Mouse (Mus musculus) midbrain, embryonic 15.5 days (tissue): Measurements from ENCODE around the gene Hs2st1. TPM values are rescaled to one million over a fixed set of nuclear protein-coding genes. Genes with fewer than 3 reads are reported as not detected.

Experiments used
- ATAC-seq: fragments of 200-750 bp; cut with Nextera tagmentation; replicated peaks from 2 replicates; pipeline ENCODE4 v1.8.0; 2017; ENCODE audit warnings: moderate TSS enrichment
- H3K27ac ChIP-seq: fragments of 300-500 bp; sonication (generic); 2 replicates; pipeline ENCODE4 v1.5.1; 2015; ENCODE audit warnings: mild to moderate bottlenecking, inconsistent platforms
- H3K27me3 ChIP-seq: fragments of 300-500 bp; sonication (generic); replicated peaks from 2 replicates; pipeline ENCODE4 v1.6.1; 2015; ENCODE audit warnings: inconsistent platforms
- H3K36me3 ChIP-seq: fragments of 300-500 bp; sonication (generic); replicated peaks from 2 replicates; pipeline ENCODE4 v1.6.1; 2015; ENCODE audit warnings: inconsistent platforms
- H3K4me1 ChIP-seq: fragments of 300-500 bp; sonication (generic); 2 replicates; pipeline ENCODE4 v1.6.1; 2015; ENCODE audit warnings: inconsistent platforms
- H3K4me2 ChIP-seq: fragments of 300-500 bp; sonication (generic); 2 replicates; pipeline ENCODE4 v1.6.1; 2015; ENCODE audit warnings: inconsistent platforms, mild to moderate bottlenecking, moderate library complexity
- H3K4me3 ChIP-seq: fragments of 300-500 bp; sonication (generic); 2 replicates; pipeline ENCODE4 v1.5.1; 2015; ENCODE audit warnings: mild to moderate bottlenecking, inconsistent platforms
- H3K9ac ChIP-seq: fragments of 300-500 bp; sonication (generic); 2 replicates; pipeline ENCODE4 v1.6.1; 2015; ENCODE audit warnings: mild to moderate bottlenecking, inconsistent platforms
- H3K9me3 ChIP-seq: fragments of 300-500 bp; sonication (generic); 2 replicates; pipeline ENCODE4 v1.6.1; 2016; ENCODE audit warnings: inconsistent platforms
- WGBS: fragments of 180-500 bp; shearing (Covaris S2); methylation state at CpG from one replicate; pipeline ENCODE4 v1.1.7; 2015; ENCODE audit warnings: mixed read lengths; 5-methylcytosine and 5-hydroxymethylcytosine counted together
- polyA plus RNA-seq: library from polyadenylated mRNA; unstranded; fragments of >200 nt; fragmentation: Nextera tagmentation; extraction: Ambion mirVana; gene quantifications from 2 replicates; pipeline ENCODE4 v1.2.1, GENCODE M21; 2015

Hs2st1 gene
- polyA plus RNA-seq, 1 experiment from 2014 or later, result 15.6 TPM

GRCm38 (mm10) chr3:144412538-144413272, 157.3 kb downstream of the Hs2st1 start:
- no peaks in the 10 kb centered on the region for H3K27me3 ChIP-seq
- H3K36me3 ChIP-seq, result no peaks in the 10 kb centered on the region
- H3K27ac ChIP-seq, result 0 out of 2 replicates have a peak overlapping the region, but pooled peaks have one; percentile 18
- H3K9me3 ChIP-seq, result no peaks in the 10 kb centered on the region
- under 1% methylated on average over 10 of the region's 10 CpGs for WGBS
- peak; percentile 65 for ATAC-seq
- peak overlapping the region; percentile 46 for H3K4me2 ChIP-seq
- no peak overlapping the region for H3K4me3 ChIP-seq
- peaks cover 28% of the 10 kb centered on the region for H3K4me1 ChIP-seq
- H3K9ac ChIP-seq, result 0 out of 2 replicates have a peak overlapping the region, but pooled peaks have one; percentile 15

- 10% methylated on average over 8 of the region's 8 CpGs for WGBS
- H3K9ac ChIP-seq, result no peak overlapping the region
- no peaks in the 10 kb centered on the region for H3K36me3 ChIP-seq
- ATAC-seq, result no peak
- no peak overlapping the region for H3K4me2 ChIP-seq
- no peak overlapping the region for H3K4me3 ChIP-seq
- H3K4me1 ChIP-seq, result peaks cover 28% of the 10 kb centered on the region
- no peaks in the 10 kb centered on the region for H3K27me3 ChIP-seq
- no peak overlapping the region for H3K27ac ChIP-seq
- H3K9me3 ChIP-seq, result no peaks in the 10 kb centered on the region
These were observed 158.2 kb downstream of the Hs2st1 start for GRCm38 (mm10) chr3:144411650-144412278.

- Histone ChIP-seq H3K4me3 (no peak overlapping the region), H3K4me1 (peaks cover 28% of the 10 kb centered on the region), H3K9ac (no peak overlapping the region), H3K36me3 (no peaks in the 10 kb centered on the region), H3K4me2 (no peak overlapping the region), H3K27ac (no peak overlapping the region), H3K27me3 (no peaks in the 10 kb centered on the region), H3K9me3 (no peaks in the 10 kb centered on the region)
- ATAC-seq, result no peak
- WGBS, result 3% methylated on average over 5 of the region's 5 CpGs
These were observed 158.9 kb downstream of the Hs2st1 start for GRCm38 (mm10) chr3:144411051-144411542.

- H3K36me3 ChIP-seq, result no peaks in the 10 kb centered on the region
- 95% methylated on average over 1 of the region's 1 CpGs for WGBS
- H3K27ac ChIP-seq, result no peak overlapping the region
- no peaks in the 10 kb centered on the region for H3K9me3 ChIP-seq
- H3K4me3 ChIP-seq, result no peak overlapping the region
- ATAC-seq, result no peak
- no peaks in the 10 kb centered on the region for H3K27me3 ChIP-seq
- H3K4me2 ChIP-seq, result no peak overlapping the region
- H3K4me1 ChIP-seq, result peaks cover 24% of the 10 kb centered on the region
- H3K9ac ChIP-seq, result no peak overlapping the region
These were observed 161.0 kb downstream of the Hs2st1 start for GRCm38 (mm10) chr3:144408953-144409352.

GRCm38 (mm10) chr3:144405331-144405730, 164.7 kb downstream of the Hs2st1 start:
- H3K4me2 ChIP-seq, result no peak overlapping the region
- H3K4me3 ChIP-seq, result no peak overlapping the region
- no peaks in the 10 kb centered on the region for H3K36me3 ChIP-seq
- H3K4me1 ChIP-seq, result no peaks in the 10 kb centered on the region
- no peak for ATAC-seq
- WGBS, result 78% methylated on average over 11 of the region's 11 CpGs
- no peaks in the 10 kb centered on the region for H3K9me3 ChIP-seq
- no peaks in the 10 kb centered on the region for H3K27me3 ChIP-seq
- H3K27ac ChIP-seq, result no peak overlapping the region
- no peak overlapping the region for H3K9ac ChIP-seq

- H3K27ac ChIP-seq, result no peak overlapping the region
- no peak overlapping the region for H3K4me3 ChIP-seq
- no peak for ATAC-seq
- 93% methylated on average over 5 of the region's 5 CpGs for WGBS
- no peak overlapping the region for H3K9ac ChIP-seq
- H3K4me1 ChIP-seq, result peaks cover 5% of the 10 kb centered on the region; the same call in 1 of the 2 replicates
- H3K27me3 ChIP-seq, result no peaks in the 10 kb centered on the region
- H3K4me2 ChIP-seq, result no peak overlapping the region
- H3K9me3 ChIP-seq, result no peaks in the 10 kb centered on the region
- H3K36me3 ChIP-seq, result no peaks in the 10 kb centered on the region
These were observed 168.7 kb downstream of the Hs2st1 start for GRCm38 (mm10) chr3:144401292-144401691.

GRCm38 (mm10) chr3:144400870-144401269, 169.1 kb downstream of the Hs2st1 start:
- 79% methylated on average over 7 of the region's 7 CpGs for WGBS
- Histone ChIP-seq H3K9ac (no peak overlapping the region), H3K9me3 (no peaks in the 10 kb centered on the region), H3K27me3 (no peaks in the 10 kb centered on the region), H3K4me3 (no peak overlapping the region), H3K36me3 (no peaks in the 10 kb centered on the region), H3K4me2 (no peak overlapping the region), H3K4me1 (peaks cover 5% of the 10 kb centered on the region; the same call in 1 of the 2 replicates), H3K27ac (no peak overlapping the region)
- ATAC-seq, result no peak

GRCm38 (mm10) chr3:144400374-144400773, 169.6 kb downstream of the Hs2st1 start:
- no peak overlapping the region for H3K4me3 ChIP-seq
- H3K4me1 ChIP-seq, result peaks cover 5% of the 10 kb centered on the region; the same call in 1 of the 2 replicates
- H3K36me3 ChIP-seq, result no peaks in the 10 kb centered on the region
- no peaks in the 10 kb centered on the region for H3K9me3 ChIP-seq
- no peaks in the 10 kb centered on the region for H3K27me3 ChIP-seq
- H3K4me2 ChIP-seq, result no peak overlapping the region
- WGBS, result 79% methylated on average over 8 of the region's 8 CpGs
- no peak for ATAC-seq
- H3K9ac ChIP-seq, result no peak overlapping the region
- H3K27ac ChIP-seq, result no peak overlapping the region

GRCm38 (mm10) chr3:144399358-144400096, 170.5 kb downstream of the Hs2st1 start:
- H3K9ac ChIP-seq, result peak overlapping the region; percentile 31
- 28% methylated on average over 21 of the region's 21 CpGs for WGBS

GRCm38 (mm10) chr3:144398166-144398565, 171.8 kb downstream of the Hs2st1 start:
- Histone ChIP-seq H3K9ac (no peak overlapping the region), H3K4me1 (peaks cover 10% of the 10 kb centered on the region; the same call in 1 of the 2 replicates), H3K9me3 (no peaks in the 10 kb centered on the region), H3K4me3 (no peak overlapping the region), H3K36me3 (no peaks in the 10 kb centered on the region), H3K27ac (no peak overlapping the region), H3K4me2 (no peak overlapping the region), H3K27me3 (no peaks in the 10 kb centered on the region)
- 83% methylated on average over 7 of the region's 7 CpGs for WGBS
- ATAC-seq, result no peak

More at GRCm38 (mm10) chr3:144399358-144400096, 170.5 kb downstream of the Hs2st1 start:
- peak; percentile 85 for ATAC-seq
- peaks cover 8% of the 10 kb centered on the region; the same call in 1 of the 2 replicates for H3K4me1 ChIP-seq
- no peak overlapping the region for H3K27ac ChIP-seq
- peak overlapping the region; percentile 52 for H3K4me2 ChIP-seq
- peak overlapping the region; percentile 32 for H3K4me3 ChIP-seq
- H3K27me3 ChIP-seq, result no peaks in the 10 kb centered on the region
- H3K36me3 ChIP-seq, result no peaks in the 10 kb centered on the region
- no peaks in the 10 kb centered on the region for H3K9me3 ChIP-seq

GRCm38 (mm10) chr3:144396478-144396877, 173.5 kb downstream of the Hs2st1 start:
- ATAC-seq, result no peak

GRCm38 (mm10) chr3:144394454-144394943, 175.5 kb downstream of the Hs2st1 start:
- H3K4me3 ChIP-seq, result no peak overlapping the region
- no peak overlapping the region for H3K4me2 ChIP-seq
- H3K4me1 ChIP-seq, result peaks cover 7% of the 10 kb centered on the region; the same call in 1 of the 2 replicates
- WGBS, result 60% methylated on average over 7 of the region's 7 CpGs
- no peak overlapping the region for H3K9ac ChIP-seq
- H3K36me3 ChIP-seq, result no peaks in the 10 kb centered on the region
- no peak overlapping the region for H3K27ac ChIP-seq
- H3K9me3 ChIP-seq, result no peaks in the 10 kb centered on the region
- H3K27me3 ChIP-seq, result no peaks in the 10 kb centered on the region
- no peak for ATAC-seq

More at GRCm38 (mm10) chr3:144396478-144396877, 173.5 kb downstream of the Hs2st1 start:
- Histone ChIP-seq H3K27ac (no peak overlapping the region), H3K27me3 (no peaks in the 10 kb centered on the region), H3K9ac (no peak overlapping the region), H3K4me2 (no peak overlapping the region), H3K9me3 (no peaks in the 10 kb centered on the region), H3K36me3 (no peaks in the 10 kb centered on the region), H3K4me3 (no peak overlapping the region), H3K4me1 (peaks cover 10% of the 10 kb centered on the region; the same call in 1 of the 2 replicates)
- 51% methylated on average over 17 of the region's 17 CpGs for WGBS
